Mouse (Mus musculus) neural tube, embryonic 13.5 days (tissue): Measurements from ENCODE around the gene Cep72. TPM values are rescaled to one million over a fixed set of nuclear protein-coding genes. Genes with fewer than 3 reads are reported as not detected.

Source experiments
- ATAC-seq: fragments of 200-750 bp; cut with Nextera tagmentation; 2 replicates; pipeline ENCODE4 v1.8.0; 2017; ENCODE audit warnings: low read depth, mild to moderate bottlenecking, moderate TSS enrichment, moderate library complexity
- H3K27ac ChIP-seq: fragments of 300-500 bp; sonication (generic); replicated peaks from 2 replicates; pipeline ENCODE4 v1.5.1; 2015; ENCODE audit warnings: moderate library complexity, mild to moderate bottlenecking, inconsistent platforms
- H3K27me3 ChIP-seq: fragments of 300-500 bp; sonication (generic); 2 replicates; pipeline ENCODE4 v1.6.1; 2015; ENCODE audit warnings: mild to moderate bottlenecking, inconsistent platforms
- H3K36me3 ChIP-seq: fragments of 300-500 bp; sonication (generic); 2 replicates; pipeline ENCODE4 v1.6.1; 2015; ENCODE audit warnings: mild to moderate bottlenecking, inconsistent platforms
- H3K4me1 ChIP-seq: fragments of 300-500 bp; sonication (generic); replicated peaks from 2 replicates; pipeline ENCODE4 v1.6.1; 2015; ENCODE audit warnings: inconsistent platforms
- H3K4me2 ChIP-seq: fragments of 300-500 bp; sonication (generic); 2 replicates; pipeline ENCODE4 v1.6.1; 2015; ENCODE audit warnings: inconsistent platforms, mild to moderate bottlenecking, moderate library complexity
- H3K4me3 ChIP-seq: fragments of 300-500 bp; sonication (generic); 2 replicates; pipeline ENCODE4 v1.5.1; 2015; ENCODE audit warnings: mild to moderate bottlenecking, inconsistent platforms
- H3K9ac ChIP-seq: fragments of 300-500 bp; sonication (generic); 2 replicates; pipeline ENCODE4 v1.6.1; 2015; ENCODE audit warnings: moderate library complexity, mild to moderate bottlenecking, inconsistent platforms
- H3K9me3 ChIP-seq: fragments of 300-500 bp; sonication (generic); 2 replicates; pipeline ENCODE4 v1.6.1; 2016; ENCODE audit warnings: inconsistent platforms
- WGBS: fragments of 180-500 bp; shearing (Covaris S2); methylation state at CpG from one replicate; pipeline ENCODE4 v1.1.7; 2015; 5-methylcytosine and 5-hydroxymethylcytosine counted together
- polyA plus RNA-seq: library from polyadenylated mRNA; unstranded; fragments of >200 nt; fragmentation: Nextera tagmentation; extraction: Ambion mirVana; gene quantifications from 2 replicates; pipeline ENCODE4 v1.2.1, GENCODE M21; 2015

Gene Cep72
- 7.3 and 7.8 TPM in 2 replicates for polyA plus RNA-seq

GRCm38 (mm10) chr13:74061613-74062377, at the start of gene Cep72:
Gene Cep72 (minus strand): TSS chr13:74062299.
- 4% methylated on average over 48 of the region's 48 CpGs for WGBS
- Histone ChIP-seq H3K4me1 (peaks cover 8% of the 10 kb centered on the region; the same call in 1 of the 2 replicates), H3K4me3 (peak within 1 kb of the TSS; percentile 66), H3K4me2 (peak within 1 kb of the TSS; percentile 62), H3K27me3 (no peaks in the 10 kb centered on the region), H3K27ac (peak within 1 kb of the TSS; percentile 75), H3K36me3 (peaks cover 8% of the 10 kb centered on the region; the same call in 1 of the 2 replicates), H3K9me3 (no peaks in the 10 kb centered on the region), H3K9ac (peak within 1 kb of the TSS; percentile 78)
- ATAC-seq: peak; percentile 96

GRCm38 (mm10) chr13:74107410-74107809, 45.3 kb upstream of the Cep72 start:
- no peaks in the 10 kb centered on the region for H3K27me3 ChIP-seq
- no peaks in the 10 kb centered on the region for H3K4me1 ChIP-seq
- no peak overlapping the region for H3K4me3 ChIP-seq
- WGBS: 91% methylated on average over 2 of the region's 2 CpGs
- H3K9ac ChIP-seq: no peak overlapping the region
- no peak overlapping the region for H3K27ac ChIP-seq
- no peak overlapping the region for H3K4me2 ChIP-seq
- ATAC-seq: no peak
- no peaks in the 10 kb centered on the region for H3K36me3 ChIP-seq
- H3K9me3 ChIP-seq: no peaks in the 10 kb centered on the region

GRCm38 (mm10) chr13:74104417-74104816, 42.3 kb upstream of the Cep72 start:
- H3K4me2 ChIP-seq: no peak overlapping the region
- no peaks in the 10 kb centered on the region for H3K4me1 ChIP-seq
- H3K27ac ChIP-seq: no peak overlapping the region
- H3K4me3 ChIP-seq: no peak overlapping the region
- H3K36me3 ChIP-seq: no peaks in the 10 kb centered on the region
- H3K27me3 ChIP-seq: no peaks in the 10 kb centered on the region
- no peak for ATAC-seq
- H3K9me3 ChIP-seq: no peaks in the 10 kb centered on the region
- 81% methylated on average over 7 of the region's 7 CpGs for WGBS
- H3K9ac ChIP-seq: no peak overlapping the region

- H3K27ac ChIP-seq: no peak overlapping the region
- no peaks in the 10 kb centered on the region for H3K36me3 ChIP-seq
- H3K4me1 ChIP-seq: no peaks in the 10 kb centered on the region
- no peak overlapping the region for H3K4me3 ChIP-seq
- WGBS: 90% methylated on average over 4 of the region's 4 CpGs
- no peaks in the 10 kb centered on the region for H3K27me3 ChIP-seq
- no peaks in the 10 kb centered on the region for H3K9me3 ChIP-seq
- H3K9ac ChIP-seq: no peak overlapping the region
- no peak overlapping the region for H3K4me2 ChIP-seq
- no peak for ATAC-seq
Measured at GRCm38 (mm10) chr13:74102831-74103582, 40.9 kb upstream of the Cep72 start.

GRCm38 (mm10) chr13:74102108-74102830, 40.2 kb upstream of the Cep72 start:
- no peak for ATAC-seq
- Histone ChIP-seq H3K9me3 (no peaks in the 10 kb centered on the region), H3K4me1 (no peaks in the 10 kb centered on the region), H3K36me3 (no peaks in the 10 kb centered on the region), H3K4me3 (no peak overlapping the region), H3K27me3 (no peaks in the 10 kb centered on the region), H3K4me2 (no peak overlapping the region), H3K27ac (no peak overlapping the region), H3K9ac (no peak overlapping the region)
- 80% methylated on average over 8 of the region's 8 CpGs for WGBS

- Histone ChIP-seq H3K36me3 (no peaks in the 10 kb centered on the region), H3K4me2 (no peak overlapping the region), H3K4me1 (no peaks in the 10 kb centered on the region), H3K9ac (no peak overlapping the region), H3K4me3 (no peak overlapping the region), H3K9me3 (no peaks in the 10 kb centered on the region), H3K27ac (no peak overlapping the region), H3K27me3 (no peaks in the 10 kb centered on the region; the same call in 1 of the 2 replicates)
- no peak for ATAC-seq
- WGBS: 84% methylated on average over 6 of the region's 6 CpGs
Measured at GRCm38 (mm10) chr13:74098913-74099312, 36.8 kb upstream of the Cep72 start.

GRCm38 (mm10) chr13:74096715-74097363, 34.7 kb upstream of the Cep72 start:
- no peaks in the 10 kb centered on the region for H3K9me3 ChIP-seq
- H3K4me2 ChIP-seq: no peak overlapping the region
- H3K9ac ChIP-seq: no peak overlapping the region
- H3K36me3 ChIP-seq: no peaks in the 10 kb centered on the region
- WGBS: 39% methylated on average over 2 of the region's 2 CpGs
- ATAC-seq: peak; percentile 76
- no peaks in the 10 kb centered on the region for H3K4me1 ChIP-seq
- H3K27me3 ChIP-seq: no peaks in the 10 kb centered on the region; the same call in 1 of the 2 replicates
- no peak overlapping the region for H3K27ac ChIP-seq
- no peak overlapping the region for H3K4me3 ChIP-seq

GRCm38 (mm10) chr13:74095936-74096335, 33.8 kb upstream of the Cep72 start:
- WGBS: 59% methylated on average over 2 of the region's 2 CpGs
- no peaks in the 10 kb centered on the region for H3K9me3 ChIP-seq
- no peak for ATAC-seq

GRCm38 (mm10) chr13:74090265-74090664, 28.2 kb upstream of the Cep72 start:
- Histone ChIP-seq H3K27ac (no peak overlapping the region), H3K4me1 (no peaks in the 10 kb centered on the region), H3K9ac (no peak overlapping the region), H3K27me3 (no peaks in the 10 kb centered on the region), H3K36me3 (no peaks in the 10 kb centered on the region), H3K4me2 (no peak overlapping the region), H3K4me3 (no peak overlapping the region), H3K9me3 (no peaks in the 10 kb centered on the region)
- ATAC-seq: no peak
- 72% methylated on average over 3 of the region's 3 CpGs for WGBS

More at GRCm38 (mm10) chr13:74095936-74096335, 33.8 kb upstream of the Cep72 start:
- no peaks in the 10 kb centered on the region; the same call in 1 of the 2 replicates for H3K27me3 ChIP-seq
- no peaks in the 10 kb centered on the region for H3K36me3 ChIP-seq
- H3K27ac ChIP-seq: no peak overlapping the region
- no peak overlapping the region for H3K4me2 ChIP-seq
- no peak overlapping the region for H3K4me3 ChIP-seq
- H3K9ac ChIP-seq: no peak overlapping the region
- H3K4me1 ChIP-seq: no peaks in the 10 kb centered on the region

- H3K27ac ChIP-seq: no peak overlapping the region
- no peak overlapping the region for H3K9ac ChIP-seq
- H3K4me3 ChIP-seq: no peak overlapping the region
- ATAC-seq: no peak
- 90% methylated on average over 7 of the region's 7 CpGs for WGBS
- no peaks in the 10 kb centered on the region for H3K4me1 ChIP-seq
- H3K36me3 ChIP-seq: no peaks in the 10 kb centered on the region
- peaks cover 5% of the 10 kb centered on the region; the same call in 1 of the 2 replicates for H3K27me3 ChIP-seq
- no peaks in the 10 kb centered on the region for H3K9me3 ChIP-seq
- no peak overlapping the region for H3K4me2 ChIP-seq
Measured at GRCm38 (mm10) chr13:74073369-74073768, 11.3 kb upstream of the Cep72 start.

- Histone ChIP-seq H3K9me3 (no peaks in the 10 kb centered on the region), H3K9ac (no peak overlapping the region), H3K27ac (no peak overlapping the region), H3K27me3 (peaks cover 5% of the 10 kb centered on the region; the same call in 1 of the 2 replicates), H3K4me2 (no peak overlapping the region), H3K4me1 (no peaks in the 10 kb centered on the region), H3K36me3 (no peaks in the 10 kb centered on the region), H3K4me3 (no peak overlapping the region)
- WGBS: 78% methylated on average over 3 of the region's 3 CpGs
- ATAC-seq: no peak
Measured at GRCm38 (mm10) chr13:74071714-74072113, 9.6 kb upstream of the Cep72 start.
